Mouse (Mus musculus): Measurements from ENCODE around the gene Tor2a.
A peak's percentile ranks its signal among the peaks of the same experiment; 100 is the strongest.

Tor2a gene

DNA sequence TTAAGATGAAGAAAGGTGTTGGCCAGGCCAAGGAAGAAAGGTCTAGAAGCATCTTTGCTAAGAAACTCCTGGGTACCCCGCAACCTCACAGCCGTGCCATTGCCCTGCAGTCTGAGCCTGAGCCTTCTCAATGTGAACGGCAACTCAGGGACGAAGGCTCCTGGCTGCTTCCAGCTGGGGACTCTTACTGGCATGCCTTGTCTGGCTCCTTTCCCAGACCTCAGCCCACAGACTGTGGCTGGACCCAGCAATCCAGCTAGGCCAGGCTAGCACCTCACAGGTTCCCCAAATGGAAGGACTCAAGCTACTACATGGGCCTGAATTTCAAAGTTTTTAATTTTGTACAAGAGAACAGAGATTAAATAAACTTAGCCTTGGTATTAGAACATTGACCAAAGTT, 4.8 kb downstream of the Tor2a start:
- DNase-seq (ENCODE audit: low spot score), result no peak

- no peak for DNase-seq (ENCODE audit: low spot score)
Observed at GRCm38 (mm10) chr2:32763353-32763752, 6.3 kb downstream of the Tor2a start.

GRCm38 (mm10) chr2:32767241-32767640, 10.2 kb downstream of the Tor2a start:
- DNase-seq (ENCODE audit: low spot score), result no peak

DNA sequence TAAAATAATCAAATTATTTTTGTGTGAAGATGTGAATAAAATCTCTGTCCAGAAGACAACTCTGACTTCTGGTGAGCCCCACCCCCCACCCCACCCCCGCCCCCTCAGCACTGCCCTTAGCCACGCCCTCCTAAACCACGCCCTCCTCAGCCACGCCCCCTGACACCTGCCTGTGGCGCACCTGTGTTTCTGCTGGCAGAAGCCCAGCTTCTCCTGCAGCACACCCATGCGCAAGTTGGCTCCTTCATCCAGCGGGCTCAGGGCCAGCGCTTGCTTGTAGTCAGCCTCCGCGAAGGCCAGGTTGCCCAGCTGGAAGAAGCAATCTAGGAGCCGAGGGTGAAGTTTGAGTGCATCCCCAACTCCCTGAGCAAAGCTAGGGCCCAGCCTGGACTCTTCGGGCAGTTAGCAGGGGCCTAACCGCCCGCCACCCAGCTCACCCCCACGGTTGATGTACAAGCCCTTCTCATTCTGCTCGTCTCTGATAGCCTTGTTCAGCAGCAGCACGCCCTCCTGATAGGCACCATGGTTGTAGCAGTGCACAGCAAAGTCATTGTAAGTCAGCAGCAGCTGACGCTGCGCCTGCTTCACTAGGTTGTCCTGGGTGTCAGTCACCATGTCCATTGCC, 11.7 kb downstream of the Tor2a start:
- DNase-seq (ENCODE audit: low spot score), result peak; percentile 43

GRCm38 (mm10) chr2:32769327-32770085, 12.5 kb downstream of the Tor2a start:
- no peak for DNase-seq (ENCODE audit: low spot score)

- DNase-seq (ENCODE audit: low spot score), result no peak
Observed at GRCm38 (mm10) chr2:32771886-32772285, 14.9 kb downstream of the Tor2a start.

GRCm38 (mm10) chr2:32772626-32773279, 15.7 kb downstream of the Tor2a start:
- DNase-seq (ENCODE audit: low spot score), result no peak

DNA sequence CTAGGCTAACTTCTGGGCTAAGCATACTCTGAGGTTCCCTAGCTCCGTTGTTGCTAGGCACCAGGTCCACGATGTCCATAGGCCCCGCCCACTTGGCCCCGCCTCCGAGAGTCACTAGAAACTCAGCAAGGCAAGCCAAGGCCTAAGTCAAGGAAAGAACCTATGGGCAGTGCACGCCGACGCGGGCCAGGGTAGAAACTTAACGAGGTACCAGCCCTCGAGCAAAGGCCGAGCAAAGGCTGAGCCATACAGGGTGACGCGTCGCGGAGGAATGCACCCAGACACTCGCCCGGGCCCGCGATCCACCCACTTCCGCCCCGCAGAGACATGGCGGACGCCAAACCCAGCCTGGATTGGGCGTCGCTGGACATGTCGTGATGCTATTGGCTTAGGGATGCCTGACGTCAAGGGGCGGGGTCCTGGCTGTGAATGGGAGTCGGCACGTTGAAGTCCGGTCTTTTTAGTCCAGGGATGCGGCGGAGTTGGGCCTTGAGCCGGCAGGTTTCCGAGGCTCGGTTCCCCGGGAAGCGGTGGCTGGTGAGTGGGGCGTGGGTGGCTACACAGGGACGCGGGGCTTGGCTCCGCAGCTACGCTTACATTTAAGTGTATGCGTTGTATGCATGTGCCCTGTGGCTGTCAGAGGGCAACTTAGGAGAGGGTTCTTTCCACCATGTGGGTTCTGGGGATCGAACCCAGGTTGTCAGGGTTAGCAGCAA, 18.5 kb downstream of the Tor2a start, which contains the start of the genes Ttc16 and Ptrh1:
Ttc16 (minus strand) TSS at position 275 of the 716 bp plus-strand sequence.
Ptrh1 (plus strand) TSS at position 428 of the 716 bp plus-strand sequence.
- DNase-seq (ENCODE audit: low spot score), result peak; percentile 99

DNA sequence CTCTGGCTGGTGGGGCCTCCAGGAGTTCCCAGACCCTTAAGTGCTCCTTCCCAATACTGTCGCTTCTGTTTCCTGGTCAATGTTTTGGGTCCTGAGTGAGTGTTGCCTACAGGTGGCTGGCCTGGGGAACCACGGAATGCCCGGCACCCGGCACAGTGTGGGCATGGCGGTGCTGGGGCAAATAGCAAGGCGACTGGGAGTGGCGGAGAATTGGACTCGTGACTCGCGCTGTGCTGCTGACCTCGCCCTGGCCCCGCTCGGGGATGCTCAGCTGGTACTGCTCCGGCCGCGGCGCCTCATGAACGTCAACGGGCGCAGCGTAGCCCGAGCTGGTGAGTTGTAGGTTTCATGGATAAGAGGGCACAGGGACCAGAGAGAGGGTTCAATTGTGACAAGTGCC, 19.2 kb downstream of the Tor2a start:
- no peak for DNase-seq (ENCODE audit: low spot score)

GRCm38 (mm10) chr2:32778081-32778480, 21.0 kb downstream of the Tor2a start:
- no peak for DNase-seq (ENCODE audit: low spot score)

DNA sequence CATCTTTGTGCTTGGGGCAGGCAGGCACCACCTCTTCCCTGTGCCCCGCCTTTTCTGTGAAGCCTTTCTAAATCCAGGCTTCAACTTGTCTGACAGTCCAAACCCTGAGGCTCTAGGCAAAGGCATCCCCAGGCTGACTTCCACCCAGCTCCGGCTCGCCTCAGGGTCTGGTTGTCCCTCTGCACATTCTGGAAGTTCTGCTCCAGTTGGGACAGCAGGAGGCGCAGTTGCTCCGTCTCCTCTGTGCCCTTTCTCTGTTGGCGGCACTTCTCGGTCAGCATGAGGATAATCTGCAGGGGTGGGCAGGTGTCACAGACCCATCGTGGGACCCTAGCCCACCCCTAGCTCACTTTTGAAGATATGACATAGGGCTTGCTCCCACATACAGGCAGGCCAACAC, 22.1 kb downstream of the Tor2a start:
- DNase-seq (ENCODE audit: low spot score), result peak; percentile 72

- DNase-seq (ENCODE audit: low spot score), result no peak
Observed at GRCm38 (mm10) chr2:32779714-32780113, 22.7 kb downstream of the Tor2a start.

GRCm38 (mm10) chr2:32781710-32782109, 24.7 kb downstream of the Tor2a start:
- no peak for DNase-seq (ENCODE audit: low spot score)

DNA sequence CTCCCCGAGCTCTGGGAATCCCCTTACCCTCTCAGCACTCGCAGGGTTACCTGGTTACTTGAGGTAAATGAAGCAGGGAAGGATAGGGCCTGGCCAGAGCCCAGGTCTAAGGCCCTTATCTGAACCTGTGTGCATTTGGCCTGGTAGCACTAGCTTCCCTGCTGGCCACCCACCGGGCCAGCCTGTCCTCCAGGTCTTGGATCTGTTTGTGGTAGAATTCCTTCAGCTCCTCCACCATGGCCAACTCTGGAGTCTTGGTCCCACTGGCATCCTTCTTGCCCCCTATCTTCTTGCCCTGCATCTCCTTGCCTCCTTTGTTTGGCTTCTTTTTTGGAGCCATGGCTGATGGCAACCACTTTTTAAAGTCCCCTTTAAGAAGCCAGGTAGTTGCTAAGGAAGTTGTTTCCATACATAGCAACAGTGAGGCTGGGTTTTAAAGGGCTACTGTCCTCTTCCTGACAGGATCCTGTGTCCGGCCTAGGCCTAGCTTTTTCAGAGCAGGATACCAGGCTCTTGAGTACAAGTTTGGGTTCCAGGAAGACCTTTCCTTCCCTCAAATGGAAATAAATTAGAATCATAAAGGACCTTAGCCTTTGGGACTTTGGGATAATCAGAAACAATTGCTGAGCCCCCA, 27.1 kb downstream of the Tor2a start, which contains the start of gene Cfap157:
Cfap157 (minus strand) TSS at position 381 of the 634 bp plus-strand sequence.
- DNase-seq (ENCODE audit: low spot score), result no peak

GRCm38 (mm10) chr2:32787176-32787575, 30.1 kb downstream of the Tor2a start:
- no peak for DNase-seq (ENCODE audit: low spot score)

DNA sequence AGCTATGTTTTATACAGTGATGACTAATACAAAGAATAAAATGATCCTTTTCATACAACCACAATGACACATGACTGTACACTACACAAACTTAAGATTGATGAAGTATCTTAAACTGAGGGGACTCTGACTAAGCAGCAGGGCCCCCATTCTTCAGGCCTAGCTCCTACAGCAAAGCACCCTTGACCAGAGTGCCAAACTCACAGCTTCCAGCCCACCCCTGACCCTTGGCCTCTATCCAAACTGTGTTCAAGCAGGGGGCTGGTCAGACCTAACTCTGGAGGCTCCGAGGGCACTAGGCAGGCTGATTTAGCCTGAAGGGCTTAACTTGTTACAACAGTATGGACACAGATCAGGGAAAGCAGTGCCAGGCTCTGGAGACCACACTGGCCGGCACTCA, 31.5 kb downstream of the Tor2a start:
- no peak for DNase-seq (ENCODE audit: low spot score)

DNA sequence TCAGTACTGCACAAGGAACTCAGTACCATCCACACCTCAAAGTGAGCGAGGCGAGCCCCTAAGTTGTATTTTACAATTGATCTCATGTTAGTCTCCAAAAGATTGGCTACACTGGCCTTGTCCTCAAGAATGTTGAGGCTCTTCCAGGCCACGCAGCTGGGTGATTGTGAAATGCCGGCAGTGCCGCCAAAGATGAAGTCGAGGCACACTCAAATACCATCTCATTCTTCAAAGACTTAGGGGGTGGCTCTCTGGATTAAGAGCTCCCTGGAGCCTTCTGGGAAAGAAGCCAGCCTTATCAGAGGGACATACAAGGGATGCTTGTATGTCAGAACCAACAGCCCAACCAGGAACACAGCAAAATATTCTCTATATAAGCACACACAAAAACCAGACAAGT, 34.3 kb downstream of the Tor2a start:
- peak; percentile 54 for DNase-seq (ENCODE audit: low spot score)

GRCm38 (mm10) chr2:32795748-32796418, 38.8 kb downstream of the Tor2a start:
- no peak for DNase-seq (ENCODE audit: low spot score)

DNA sequence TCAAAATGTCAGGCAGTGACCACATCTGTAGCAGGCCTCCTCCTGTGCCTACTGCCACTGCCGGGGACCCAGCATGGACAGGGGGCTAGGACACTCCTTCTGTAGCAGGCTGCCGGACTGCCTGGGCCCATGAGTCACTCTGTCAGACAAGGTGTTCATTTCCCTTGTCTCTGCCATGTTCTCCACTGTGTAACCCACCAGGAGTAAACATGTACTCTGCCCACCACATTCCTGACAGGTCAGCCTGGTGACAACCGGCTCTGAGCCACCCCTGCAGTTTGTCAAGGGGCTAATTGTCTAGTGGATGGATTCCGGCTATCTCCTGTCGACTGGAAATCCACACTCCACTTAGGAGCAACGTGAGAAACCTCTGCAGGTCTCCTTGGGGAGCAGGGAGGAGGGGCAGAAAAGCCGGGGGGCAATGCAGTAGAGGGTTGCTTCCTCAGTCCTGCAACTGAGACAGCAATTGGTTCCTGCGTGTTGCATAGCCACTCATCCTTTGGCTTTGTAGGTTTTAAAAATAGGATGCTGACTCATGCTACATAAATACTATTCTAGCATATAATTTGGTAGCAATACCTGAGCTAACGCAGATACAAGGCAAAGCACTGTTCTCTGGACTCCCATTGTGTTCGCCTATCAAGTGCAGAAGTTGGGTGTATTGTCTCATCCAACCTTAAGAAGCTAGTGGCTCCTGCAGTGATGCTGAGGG, 41.4 kb downstream of the Tor2a start:
- no peak for DNase-seq (ENCODE audit: low spot score)

DNA sequence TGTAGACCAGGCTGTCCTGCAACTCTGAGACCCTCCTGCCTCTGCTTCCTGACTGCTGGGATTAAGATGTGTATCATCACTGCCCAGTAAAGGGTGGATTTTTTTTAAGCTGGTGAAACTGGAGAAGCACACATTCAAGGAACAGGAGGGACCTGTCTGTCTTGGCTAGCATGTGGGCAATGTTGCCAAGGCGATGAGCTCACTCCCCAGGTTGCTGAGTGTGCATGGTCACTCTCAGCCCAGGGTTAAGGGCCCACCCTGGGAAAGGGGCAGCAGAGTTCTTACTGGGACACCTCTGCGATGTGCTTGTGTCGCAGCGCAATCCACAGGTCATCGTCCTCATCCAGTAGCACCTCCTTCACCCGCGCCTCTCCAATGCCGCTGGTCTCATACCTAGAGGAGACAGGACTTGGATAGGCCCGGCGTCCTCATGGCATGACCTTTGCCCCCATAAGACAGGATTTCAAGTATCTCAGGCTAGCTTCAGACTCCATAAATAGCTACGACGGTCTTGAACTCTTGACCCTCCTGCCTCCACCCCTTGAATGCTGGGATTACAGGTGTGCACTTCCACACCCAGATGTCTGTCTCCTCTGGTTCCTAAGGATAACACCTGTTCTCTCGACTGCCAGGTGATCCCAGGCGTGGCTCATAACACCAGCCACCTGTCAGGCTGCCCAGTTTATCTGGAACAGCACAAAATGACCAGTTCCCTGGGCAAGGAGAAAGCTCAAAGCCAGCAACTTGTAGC, 52.0 kb downstream of the Tor2a start:
- no peak for DNase-seq (ENCODE audit: low spot score)

All from urinary bladder, postnatal 14 days (tissue).